Mouse (Mus musculus) stomach, embryonic 14.5 days (tissue): ENCODE results near the gene Mgme1. TPM values are rescaled to one million over a fixed set of nuclear protein-coding genes. Genes with fewer than 3 reads are reported as not detected.

Experiments
- ATAC-seq: fragments of 200-750 bp; cut with Nextera tagmentation; 2 replicates; pipeline ENCODE4 v1.8.0; 2017; ENCODE audit warnings: low read depth, moderate TSS enrichment; ENCODE audit not compliant: insufficient number of reproducible peaks, insufficient read depth, low FRiP score
- H3K27ac ChIP-seq: fragments of 300-500 bp; sonication (generic); 2 replicates; pipeline ENCODE4 v1.5.1; 2014; ENCODE audit warnings: mild to moderate bottlenecking, low read length, moderate library complexity, mixed read lengths
- H3K27me3 ChIP-seq: fragments of 300-500 bp; sonication (generic); 2 replicates; pipeline ENCODE4 v1.6.1; 2014; ENCODE audit warnings: low read length, control low read depth, mixed read lengths; ENCODE audit not compliant: control insufficient read depth, insufficient read depth
- H3K36me3 ChIP-seq: fragments of 300-500 bp; sonication (generic); 2 replicates; pipeline ENCODE4 v1.6.1; 2014; ENCODE audit warnings: mild to moderate bottlenecking, control low read depth, low read length, moderate library complexity, mixed read lengths; ENCODE audit not compliant: control insufficient read depth, insufficient read depth
- H3K4me1 ChIP-seq: fragments of 300-500 bp; sonication (generic); 2 replicates; pipeline ENCODE4 v1.6.1; 2014; ENCODE audit warnings: low read length, control low read depth, mixed read lengths; ENCODE audit not compliant: control insufficient read depth, insufficient read depth
- H3K4me2 ChIP-seq: fragments of 300-500 bp; sonication (generic); replicated peaks from 2 replicates; pipeline ENCODE4 v1.6.1; 2014; ENCODE audit warnings: low read depth, low read length, control low read depth
- H3K4me3 ChIP-seq: fragments of 300-500 bp; sonication (generic); 2 replicates; pipeline ENCODE4 v1.5.1; 2014; ENCODE audit warnings: low read depth, low read length, control low read depth
- H3K9ac ChIP-seq: fragments of 300-500 bp; sonication (generic); replicated peaks from 2 replicates; pipeline ENCODE4 v1.6.1; 2014; ENCODE audit warnings: low read depth, mild to moderate bottlenecking, control low read depth, low read length, moderate library complexity, mixed read lengths
- H3K9me3 ChIP-seq: fragments of 300-500 bp; sonication (generic); 2 replicates; pipeline ENCODE4 v1.6.1; 2016; ENCODE audit warnings: low read depth, low read length, control low read depth; ENCODE audit not compliant: control insufficient read depth
- WGBS: fragments of 180-500 bp; shearing (Covaris S2); extraction: QIAGEN DNeasy Blood & Tissue Kit; methylation state at CpG from one replicate; pipeline ENCODE4 v1.1.7; 2014; 5-methylcytosine and 5-hydroxymethylcytosine counted together
- polyA plus RNA-seq: library from polyadenylated mRNA; unstranded; fragments of >200 nt; fragmentation: Nextera tagmentation; extraction: Ambion mirVana; gene quantifications from 2 replicates; pipeline ENCODE4 v1.2.1, GENCODE M21; 2014

The Mgme1 gene
- polyA plus RNA-seq, 1 experiment from 2014 or later, result 20.0 TPM

- H3K4me3 ChIP-seq, result peak overlapping the region; percentile 96
- peak overlapping the region; percentile 98 for H3K9ac ChIP-seq
- no peaks in the 10 kb centered on the region for H3K9me3 ChIP-seq
- WGBS, result 8% methylated on average over 6 of the region's 6 CpGs
- no peak overlapping the region for H3K27ac ChIP-seq
- no peaks in the 10 kb centered on the region for H3K27me3 ChIP-seq
- 0 out of 2 replicates have a peak, but pooled peaks cover 3% of the 10 kb centered on the region for H3K36me3 ChIP-seq
- H3K4me1 ChIP-seq, result peaks cover 27% of the 10 kb centered on the region
- H3K4me2 ChIP-seq, result peak overlapping the region; percentile 68
- no peak for ATAC-seq
Observed at GRCm38 (mm10) chr2:144268446-144269305, 1.8 kb upstream of the Mgme1 start.

GRCm38 (mm10) chr2:144269306-144269650 lies 1.2 kb upstream of the Mgme1 start:
- H3K27me3 ChIP-seq, result no peaks in the 10 kb centered on the region
- H3K9ac ChIP-seq, result peak overlapping the region; percentile 98
- 0 out of 2 replicates have a peak, but pooled peaks cover 3% of the 10 kb centered on the region for H3K36me3 ChIP-seq
- ATAC-seq, result no peak
- H3K9me3 ChIP-seq, result no peaks in the 10 kb centered on the region
- peak overlapping the region; percentile 68 for H3K4me2 ChIP-seq
- H3K27ac ChIP-seq, result no peak overlapping the region
- peaks cover 27% of the 10 kb centered on the region for H3K4me1 ChIP-seq
- H3K4me3 ChIP-seq, result peak overlapping the region; percentile 96
- WGBS, result 1% methylated on average over 11 of the region's 11 CpGs

DNA sequence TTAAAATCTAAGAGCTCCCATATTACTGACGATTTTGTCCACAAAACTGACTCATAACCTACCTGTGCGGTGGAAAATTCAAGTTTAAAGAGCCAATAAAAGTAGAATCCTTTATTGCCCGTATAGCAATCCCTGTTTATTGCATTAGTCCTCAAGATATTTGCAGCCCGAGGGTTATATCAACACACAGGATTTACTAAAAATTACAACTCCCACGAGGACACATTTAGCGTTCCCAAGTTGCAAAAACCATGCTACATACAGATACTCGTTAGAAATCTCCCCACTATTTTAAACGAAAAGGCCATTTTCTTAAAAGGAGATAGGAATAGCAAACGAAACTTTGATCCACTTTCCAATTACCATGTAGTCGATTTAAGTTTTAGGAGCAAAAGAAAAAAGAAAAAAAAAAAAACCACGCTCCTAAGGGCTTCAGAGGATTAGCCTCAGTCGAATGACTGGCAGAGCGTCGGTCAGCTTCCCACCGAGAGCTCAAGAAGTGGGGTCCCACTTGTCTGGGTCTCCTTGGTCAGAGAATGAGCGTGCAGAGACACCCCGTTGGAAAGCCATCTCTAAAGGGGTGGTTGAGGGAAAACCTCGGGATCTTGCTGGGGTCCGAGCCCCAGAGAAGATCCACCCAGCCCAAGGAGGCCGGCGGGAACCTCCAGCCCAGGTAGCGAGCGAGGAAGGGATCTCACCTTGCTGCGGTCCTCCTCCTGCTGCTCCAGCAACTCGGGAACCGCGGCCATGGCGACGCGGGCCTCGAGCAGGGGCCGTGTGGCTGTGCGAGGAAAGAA lies 586 bp upstream of the Mgme1 start:
- Histone ChIP-seq H3K4me1 (peaks cover 31% of the 10 kb centered on the region), H3K9me3 (no peaks in the 10 kb centered on the region), H3K36me3 (0 out of 2 replicates have a peak, but pooled peaks cover under 1% of the 10 kb centered on the region), H3K27me3 (no peaks in the 10 kb centered on the region), H3K9ac (peak overlapping the region; percentile 98), H3K4me3 (peak overlapping the region; percentile 96), H3K27ac (peak overlapping the region; percentile 95), H3K4me2 (peak overlapping the region; percentile 68)
- no peak for ATAC-seq
- WGBS, result under 1% methylated on average over 28 of the region's 33 CpGs

DNA sequence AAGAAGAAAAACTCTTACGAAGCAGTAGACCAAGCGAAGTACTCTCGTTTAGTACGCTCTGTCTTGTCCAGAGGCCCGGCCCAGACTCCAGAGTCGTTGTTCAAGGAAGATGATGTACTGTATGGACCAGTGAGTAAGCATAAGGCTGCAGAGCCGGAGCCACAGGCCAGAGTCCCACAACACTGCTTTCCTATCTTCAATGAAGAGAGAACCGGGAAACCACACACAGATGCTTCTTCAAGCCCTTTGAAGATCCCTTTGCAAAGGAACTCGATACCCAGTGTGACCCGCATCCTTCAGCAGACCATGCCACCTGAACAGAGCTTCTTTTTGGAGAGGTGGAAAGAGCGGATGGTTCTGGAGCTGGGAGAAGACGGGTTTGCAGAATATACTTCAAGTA lies 1.6 kb downstream of the Mgme1 start:
- no peaks in the 10 kb centered on the region for H3K27me3 ChIP-seq
- no peak overlapping the region for H3K9ac ChIP-seq
- H3K4me2 ChIP-seq, result no peak overlapping the region
- no peak overlapping the region for H3K27ac ChIP-seq
- H3K4me3 ChIP-seq, result no peak overlapping the region
- 90% methylated on average over 12 of the region's 12 CpGs for WGBS
- H3K9me3 ChIP-seq, result no peaks in the 10 kb centered on the region
- H3K36me3 ChIP-seq, result no peaks in the 10 kb centered on the region
- H3K4me1 ChIP-seq, result peaks cover 25% of the 10 kb centered on the region
- ATAC-seq, result no peak

GRCm38 (mm10) chr2:144274741-144275140 lies 4.3 kb downstream of the Mgme1 start:
- Histone ChIP-seq H3K27ac (no peak overlapping the region), H3K4me1 (peaks cover 6% of the 10 kb centered on the region; the same call in 1 of the 2 replicates), H3K9me3 (no peaks in the 10 kb centered on the region), H3K9ac (0 out of 2 replicates have a peak overlapping the region, but pooled peaks have one; percentile 0), H3K4me2 (no peak overlapping the region), H3K27me3 (no peaks in the 10 kb centered on the region), H3K36me3 (peaks cover 8% of the 10 kb centered on the region; the same call in 1 of the 2 replicates), H3K4me3 (no peak overlapping the region)
- ATAC-seq, result no peak
- 21% methylated on average over 8 of the region's 8 CpGs for WGBS

- Histone ChIP-seq H3K9ac (no peak overlapping the region), H3K36me3 (peaks cover 15% of the 10 kb centered on the region; the same call in 1 of the 2 replicates), H3K4me1 (peaks cover 6% of the 10 kb centered on the region; the same call in 1 of the 2 replicates), H3K4me3 (no peak overlapping the region), H3K9me3 (no peaks in the 10 kb centered on the region), H3K27ac (no peak overlapping the region), H3K4me2 (no peak overlapping the region), H3K27me3 (no peaks in the 10 kb centered on the region)
- WGBS, result 91% methylated on average over 3 of the region's 3 CpGs
- no peak for ATAC-seq
Observed at GRCm38 (mm10) chr2:144276885-144277284, 6.4 kb downstream of the Mgme1 start.

GRCm38 (mm10) chr2:144279742-144280141 lies 9.3 kb downstream of the Mgme1 start:
- whole genome bisulfite sequencing, result 82% methylated on average over 5 of the region's 5 CpGs
- no peaks in the 10 kb centered on the region for H3K27me3 ChIP-seq
- H3K9ac ChIP-seq, result no peak overlapping the region
- H3K27ac ChIP-seq, result no peak overlapping the region
- H3K9me3 ChIP-seq, result no peaks in the 10 kb centered on the region
- no peak overlapping the region for H3K4me2 ChIP-seq
- peaks cover 15% of the 10 kb centered on the region; the same call in 1 of the 2 replicates for H3K36me3 ChIP-seq
- peaks cover 3% of the 10 kb centered on the region; the same call in 1 of the 2 replicates for H3K4me1 ChIP-seq
- no peak overlapping the region for H3K4me3 ChIP-seq
- ATAC-seq, result no peak

DNA sequence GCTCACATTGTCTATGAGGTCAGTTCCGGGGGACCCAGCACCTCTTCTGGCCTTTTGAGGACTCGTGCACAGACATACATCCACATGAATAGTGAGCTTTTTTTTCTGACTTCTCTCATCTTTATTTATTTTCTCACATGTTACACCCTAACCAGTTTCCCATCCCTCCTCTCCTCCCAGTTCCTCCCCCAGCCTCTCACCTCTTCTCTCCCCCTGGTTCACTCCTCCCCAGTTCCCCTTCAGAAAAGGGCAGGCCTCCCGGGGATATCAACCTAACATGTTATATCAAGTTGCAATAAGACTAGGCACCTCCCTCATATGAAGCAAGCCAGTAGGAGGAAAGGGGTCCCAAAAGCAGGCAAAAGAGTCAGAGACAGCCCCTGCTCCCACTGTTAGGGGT lies 10.1 kb downstream of the Mgme1 start:
- H3K4me3 ChIP-seq, result no peak overlapping the region
- H3K9ac ChIP-seq, result no peak overlapping the region
- H3K9me3 ChIP-seq, result no peaks in the 10 kb centered on the region
- ATAC-seq, result no peak
- 76% methylated on average over 3 of the region's 3 CpGs for WGBS
- no peaks in the 10 kb centered on the region for H3K4me1 ChIP-seq
- no peak overlapping the region for H3K4me2 ChIP-seq
- no peaks in the 10 kb centered on the region for H3K27me3 ChIP-seq
- H3K36me3 ChIP-seq, result peaks cover 15% of the 10 kb centered on the region; the same call in 1 of the 2 replicates
- H3K27ac ChIP-seq, result no peak overlapping the region
